In the genomic region with DNA sequence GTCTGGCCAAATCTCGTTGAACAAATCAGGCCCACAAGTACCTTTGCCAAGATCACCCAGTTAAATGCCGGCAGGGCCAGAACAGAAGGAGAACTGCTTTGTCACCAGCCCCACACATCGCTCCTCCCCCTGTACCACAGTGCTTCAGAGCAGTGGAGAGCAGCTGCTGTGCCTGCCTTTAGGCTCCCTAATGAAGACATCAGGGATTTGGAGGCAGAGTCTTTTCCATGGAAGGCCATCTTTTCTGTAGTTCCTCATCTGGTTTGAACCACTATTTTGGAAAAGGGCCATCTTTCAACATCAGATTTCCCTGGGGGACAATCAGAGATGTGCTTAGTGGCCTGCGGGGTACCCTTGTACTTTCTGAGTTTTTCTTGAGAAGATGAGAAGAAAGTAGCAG, we compare ENCODE assay signal across 9 mouse cellular contexts. TPM values are rescaled to one million over a fixed set of nuclear protein-coding genes. Genes with fewer than 3 reads are reported as not detected.
A peak's percentile ranks its signal among the peaks of the same experiment; 100 is the strongest.
DNase-seq lines count a peak whose midpoint lies in the region; ATAC-seq and TF ChIP-seq lines count a peak whose summit lies in the region.
"Had no signal": no experiment of that assay in that cellular context is flagged by ENCODE, and none has a peak within 500 bp of the region (broad histone marks: within the 10 kb centered on the region; RNA-seq: fewer than 3 reads in every experiment).

No protein-coding gene starts in this region.

- peak; percentile 53 to 64 for DNase-seq in cerebellum, postnatal 10 days
- DNase-seq in cerebellum, adult 9-11 months, result no peak
- peak; percentile 12 for DNase-seq in thymus, postnatal 4 days
- no peak for DNase-seq in thymus, adult 2 months
- peak; percentile 62 to 67 for DNase-seq in layer of hippocampus, postnatal 36 days
- DNase-seq in testis, postnatal 10 days (ENCODE audit: low spot score), result no peak
- DNase-seq in adrenal gland, postnatal 10 days, result no peak

- no peaks in the 10 kb centered on the region for H3K36me3 ChIP-seq in thymus, adult 2 months (ENCODE audit: control insufficient read depth, insufficient read depth, low read length)
- no peaks in the 10 kb centered on the region for H3K36me3 ChIP-seq in neural tube, embryonic 14.5 days (ENCODE audit: control insufficient read depth, insufficient read depth, low read length)
- H3K36me3 ChIP-seq: heart, embryonic 15.5 days had no signal

- no peak overlapping the region for H3K4me3 ChIP-seq in thymus, adult 2 months (ENCODE audit: control insufficient read depth, insufficient read depth, low read length)
- no peak overlapping the region for H3K4me3 ChIP-seq in neural tube, embryonic 14.5 days (ENCODE audit: low read depth, low read length)
- H3K4me3 ChIP-seq: heart, embryonic 15.5 days had no signal

- H3K4me1 ChIP-seq in thymus, adult 2 months (replicated peaks; ENCODE audit: control insufficient read depth, insufficient read depth, low read length), result no peaks in the 10 kb centered on the region
- H3K4me1 ChIP-seq in neural tube, embryonic 14.5 days (ENCODE audit: control insufficient read depth, insufficient read depth, low read length), result peaks cover 6% of the 10 kb centered on the region; the same call in 1 of the 2 replicates
- H3K4me1 ChIP-seq: heart, embryonic 15.5 days had no signal

- TF ChIP-seq POLR2A in thymus, adult 2 months (IDR thresholded peaks at IDR 0.05; ENCODE audit: control insufficient read depth, extremely low read depth, insufficient read depth, low read length, poor library complexity), result no peak

- H3K27ac ChIP-seq in thymus, adult 2 months (ENCODE audit: control insufficient read depth, insufficient read depth, low read length), result no peak overlapping the region
- H3K27ac ChIP-seq in neural tube, embryonic 14.5 days (ENCODE audit: low read depth, low read length), result 0 out of 2 replicates have a peak overlapping the region, but pooled peaks have one; percentile 45
- H3K27ac ChIP-seq: heart, embryonic 15.5 days had no signal

- ATAC-seq in neural tube, embryonic 14.5 days (ENCODE audit: low read depth), result peak; percentile 89; the same call in 1 of the 2 replicates

- H3K9me3 ChIP-seq in neural tube, embryonic 14.5 days (ENCODE audit: control insufficient read depth, low read length), result no peaks in the 10 kb centered on the region
- H3K9me3 ChIP-seq: heart, embryonic 15.5 days had no signal

- WGBS in thymus, adult 2 months, result 64% methylated on average over 4 of the region's 4 CpGs
- 48% methylated on average over 4 of the region's 4 CpGs for WGBS in neural tube, embryonic 14.5 days

- no peak for TF ChIP-seq CTCF in thymus, adult 2 months (IDR thresholded peaks at IDR 0.05; ENCODE audit: borderline replicate concordance, control insufficient read depth, extremely low read depth, insufficient read depth, low read length, poor library complexity)

- H3K27me3 ChIP-seq in thymus, adult 2 months (ENCODE audit: control insufficient read depth, insufficient read depth, low read length), result no peaks in the 10 kb centered on the region
- H3K27me3 ChIP-seq in neural tube, embryonic 14.5 days (ENCODE audit: control insufficient read depth, insufficient read depth, low read length), result no peaks in the 10 kb centered on the region
- H3K27me3 ChIP-seq: heart, embryonic 15.5 days had no signal

- no peak overlapping the region for H3K4me2 ChIP-seq in neural tube, embryonic 14.5 days (ENCODE audit: low read depth, low read length)
- H3K4me2 ChIP-seq: heart, embryonic 15.5 days had no signal

- no peak overlapping the region for H3K9ac ChIP-seq in neural tube, embryonic 14.5 days (replicated peaks; ENCODE audit: low read depth, low read length)
- H3K9ac ChIP-seq: heart, embryonic 15.5 days had no signal

RNA-seq across cellular contexts. Expression of a gene that starts 41.2 kb away (rescaled TPM):
- polyA plus RNA-seq in thymus, adult 2 months (2012; rRNA removed), result 29.6 and 40.1 TPM in 2 replicates
- 100 to 1,000 TPM; 162 to 166 TPM for total RNA-seq in layer of hippocampus, postnatal 36 days (2021)
- 136 and 148 TPM in 2 replicates for polyA plus RNA-seq in neural tube, embryonic 14.5 days (2014; fragmentation: Nextera tagmentation; extraction: Ambion mirVana)
- total RNA-seq in adrenal gland, postnatal 10 days (2021), result 100 to 1,000 TPM; 168 to 186 TPM

Comparison
In these comparisons a context has a peak if more than half of its experiments do, and no peak if none do; other contexts are left out.
1. DNase-seq: peak in cerebellum, postnatal 10 days (2 of 2), thymus, postnatal 4 days (single experiment) and layer of hippocampus, postnatal 36 days (2 of 2); none in cerebellum, adult 9-11 months (single experiment), thymus, adult 2 months (single experiment), testis, postnatal 10 days (single experiment) and adrenal gland, postnatal 10 days (single experiment).